Mouse (Mus musculus) layer of hippocampus, adult 9-11 months (tissue): ENCODE results near the gene Ucp2.
"Not testable (repeated sequence)": the region's sequence is repeated elsewhere in the genome, so short reads cannot be mapped to it uniquely, and the experiment has no call there.

ENCODE experiments used
- DNase-seq: peaks from one replicate; pipeline ENCODE4 v3.0.0; 2022

Gene Ucp2

GRCm38 (mm10) chr7:100480175-100480574 is 13.0 kb upstream of the Ucp2 start:
- no peak for DNase-seq

GRCm38 (mm10) chr7:100482046-100482445 is 11.1 kb upstream of the Ucp2 start:
- DNase-seq: not testable (repeated sequence)

- DNase-seq: no peak
Observed at GRCm38 (mm10) chr7:100484493-100484892, 8.6 kb upstream of the Ucp2 start.

GRCm38 (mm10) chr7:100487301-100487700 is 5.8 kb upstream of the Ucp2 start:
- no peak for DNase-seq

- DNase-seq: no peak
Observed at GRCm38 (mm10) chr7:100488474-100489048, 4.6 kb upstream of the Ucp2 start.

GRCm38 (mm10) chr7:100492391-100493116 is 583 bp upstream of the Ucp2 start:
- no peak for DNase-seq

- peak; percentile 58 for DNase-seq
Observed at GRCm38 (mm10) chr7:100493484-100494414, 612 bp downstream of the Ucp2 start.

GRCm38 (mm10) chr7:100494415-100494831 is 1.3 kb downstream of the Ucp2 start:
- DNase-seq: no peak

- no peak for DNase-seq
Observed at GRCm38 (mm10) chr7:100495042-100495441, 1.9 kb downstream of the Ucp2 start.

GRCm38 (mm10) chr7:100495581-100496251 is 2.6 kb downstream of the Ucp2 start:
- peak; percentile 91 for DNase-seq

GRCm38 (mm10) chr7:100496371-100496770 is 3.2 kb downstream of the Ucp2 start:
- no peak for DNase-seq

- no peak for DNase-seq
Observed at GRCm38 (mm10) chr7:100496791-100497190, 3.7 kb downstream of the Ucp2 start.

- DNase-seq: no peak
Observed at GRCm38 (mm10) chr7:100497402-100497801, 4.3 kb downstream of the Ucp2 start.

- no peak for DNase-seq
Observed at GRCm38 (mm10) chr7:100497982-100498381, 4.8 kb downstream of the Ucp2 start.

GRCm38 (mm10) chr7:100499465-100499864 is 6.3 kb downstream of the Ucp2 start:
- no peak for DNase-seq

- no peak for DNase-seq
Observed at GRCm38 (mm10) chr7:100500276-100500977, 7.3 kb downstream of the Ucp2 start.

- DNase-seq: no peak
Observed at GRCm38 (mm10) chr7:100501027-100501843, 8.1 kb downstream of the Ucp2 start.

GRCm38 (mm10) chr7:100501844-100502373 is 8.8 kb downstream of the Ucp2 start:
- DNase-seq: no peak

GRCm38 (mm10) chr7:100502374-100502922 is 9.3 kb downstream of the Ucp2 start:
- DNase-seq: no peak

GRCm38 (mm10) chr7:100503076-100503475 is 9.9 kb downstream of the Ucp2 start:
- DNase-seq: no peak
